Mouse (Mus musculus) liver, adult 2 months (tissue): Measurements from ENCODE around the gene Hrk. TPM values are rescaled to one million over a fixed set of nuclear protein-coding genes. Genes with fewer than 3 reads are reported as not detected.

ENCODE experiments used
- DNase-seq: peaks from one replicate; pipeline ENCODE4 v3.0.0-alpha.2; 2011; ENCODE audit warnings: low read depth, low spot score; ENCODE audit errors: extremely low read depth
- H3K27ac ChIP-seq: fragments of 200-500 bp; replicated peaks from 2 replicates; pipeline ENCODE4 v1.5.1; 2012; ENCODE audit warnings: low read depth, mild to moderate bottlenecking, control low read depth, inconsistent platforms, low read length; ENCODE audit not compliant: insufficient read depth
- H3K27me3 ChIP-seq: fragments of 200-500 bp; 2 replicates; pipeline ENCODE4 v1.6.1; 2012; ENCODE audit warnings: mild to moderate bottlenecking, moderate library complexity, low read length, inconsistent platforms; ENCODE audit not compliant: control insufficient read depth, insufficient read depth
- H3K36me3 ChIP-seq: fragments of 200-500 bp; 2 replicates; pipeline ENCODE4 v1.6.1; 2012; ENCODE audit warnings: low read length, inconsistent platforms; ENCODE audit not compliant: control insufficient read depth, insufficient read depth
- H3K4me1 ChIP-seq: fragments of 200-500 bp; 2 replicates; pipeline ENCODE4 v1.6.1; 2011; ENCODE audit warnings: low read length; ENCODE audit not compliant: control insufficient read depth, insufficient read depth
- H3K4me3 ChIP-seq: fragments of 200-500 bp; 2 replicates; pipeline ENCODE4 v1.5.1; 2011; ENCODE audit warnings: low read depth, mild to moderate bottlenecking, control low read depth, low read length, moderate library complexity; ENCODE audit not compliant: insufficient read depth
- H3K79me2 ChIP-seq: fragments of 200-500 bp; 2 replicates; pipeline ENCODE4 v1.6.1; 2012; ENCODE audit warnings: inconsistent platforms, mild to moderate bottlenecking, low read length, moderate library complexity; ENCODE audit not compliant: control insufficient read depth, insufficient read depth
- H3K9ac ChIP-seq: fragments of 200-500 bp; 2 replicates; pipeline ENCODE4 v1.6.1; 2012; ENCODE audit warnings: low read depth, mild to moderate bottlenecking, control low read depth, inconsistent platforms, low read length
- CTCF ChIP-seq: fragments of 200-500 bp; IDR thresholded peaks from 2 replicates; pipeline ENCODE4 v1.5.1; 2011; ENCODE audit warnings: low read depth, low read length, control low read depth
- POLR2A ChIP-seq: fragments of 200-500 bp; IDR thresholded peaks from 2 replicates; pipeline ENCODE4 v1.6.1; 2011; ENCODE audit warnings: low read length, control low read depth; ENCODE audit not compliant: insufficient read depth; ENCODE audit errors: extremely low read depth
- WGBS: fragments of 180-500 bp; shearing (Covaris S2); methylation state at CpG from one replicate; pipeline ENCODE4 v1.1.7; 2018; 5-methylcytosine and 5-hydroxymethylcytosine counted together
- polyA plus RNA-seq: library from polyadenylated mRNA; depleted of rRNA; stranded (reverse); fragments of >200 nt; gene quantifications from 2 replicates; pipeline ENCODE4 v1.2.3, GENCODE M21; 2012
- total RNA-seq: library from RNA; depleted of rRNA; stranded (reverse); fragments of >200 nt; gene quantifications from 2 replicates; pipeline ENCODE4 v1.2.3, GENCODE M21; 2014

The Hrk gene
- total and polyA plus RNA-seq, 2 experiments: 0.02 to 0.09 TPM

DNA sequence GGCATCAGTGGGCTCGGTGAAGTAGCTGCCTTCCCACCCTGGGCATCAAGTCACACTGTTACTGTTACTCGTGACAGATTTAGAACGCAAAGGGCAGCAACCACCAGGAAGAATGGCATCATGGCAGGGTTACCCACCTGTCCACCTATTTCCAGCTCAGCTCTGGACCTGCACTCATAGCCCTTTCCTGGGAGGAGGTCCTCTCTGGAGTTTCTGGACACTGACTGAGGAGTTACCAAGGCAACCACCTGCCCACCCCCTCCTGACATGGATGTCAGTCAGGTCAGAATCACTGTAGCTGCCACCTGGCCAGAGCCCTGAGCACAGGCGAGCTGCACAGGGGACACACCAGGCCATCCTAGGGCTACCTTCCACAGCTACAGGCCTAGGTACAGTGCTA is 37.8 kb upstream of the Hrk start:
- no peak for DNase-seq
- Histone ChIP-seq H3K27ac (no peak overlapping the region), H3K27me3 (no peaks in the 10 kb centered on the region), H3K4me3 (no peak overlapping the region), H3K4me1 (no peaks in the 10 kb centered on the region), H3K36me3 (peaks cover 7% of the 10 kb centered on the region; the same call in 1 of the 2 replicates), H3K9ac (no peak overlapping the region), H3K79me2 (no peaks in the 10 kb centered on the region; the same call in 1 of the 2 replicates)
- no peak for TF ChIP-seq CTCF
- TF ChIP-seq POLR2A: no peak
- 94% methylated on average over 4 of the region's 4 CpGs for WGBS

DNA sequence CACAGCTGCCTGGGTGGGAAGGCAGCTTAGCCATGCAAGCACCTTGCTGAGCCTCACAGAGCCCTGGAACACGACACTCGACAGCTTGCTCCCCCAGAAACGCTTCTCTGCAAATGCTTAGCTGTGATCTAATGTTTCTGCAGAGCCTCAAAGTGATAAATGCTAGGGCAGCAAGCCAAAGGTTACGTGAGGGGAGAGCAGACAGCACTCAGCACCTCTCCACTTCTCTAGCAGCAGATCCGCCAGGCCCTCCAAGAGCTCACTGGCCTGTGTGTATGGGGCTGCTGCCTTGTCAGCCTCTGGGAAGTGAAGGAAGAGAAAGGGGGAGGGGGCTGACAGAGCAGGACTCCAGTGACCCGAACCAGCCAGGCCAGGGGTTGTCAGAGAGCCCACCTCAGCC is 36.2 kb upstream of the Hrk start:
- Histone ChIP-seq H3K27ac (no peak overlapping the region), H3K4me1 (no peaks in the 10 kb centered on the region), H3K4me3 (no peak overlapping the region), H3K36me3 (peaks cover 7% of the 10 kb centered on the region; the same call in 1 of the 2 replicates), H3K79me2 (no peaks in the 10 kb centered on the region; the same call in 1 of the 2 replicates), H3K27me3 (no peaks in the 10 kb centered on the region), H3K9ac (no peak overlapping the region)
- DNase-seq: no peak
- 84% methylated on average over 6 of the region's 6 CpGs for WGBS
- no peak for TF ChIP-seq POLR2A
- no peak for TF ChIP-seq CTCF

- no peaks in the 10 kb centered on the region for H3K4me1 ChIP-seq
- 94% methylated on average over 9 of the region's 9 CpGs for WGBS
- no peaks in the 10 kb centered on the region; the same call in 1 of the 2 replicates for H3K79me2 ChIP-seq
- no peak overlapping the region for H3K4me3 ChIP-seq
- TF ChIP-seq CTCF (no peak), POLR2A (no peak)
- DNase-seq: no peak
- H3K36me3 ChIP-seq: peaks cover 7% of the 10 kb centered on the region; the same call in 1 of the 2 replicates
- no peak overlapping the region for H3K27ac ChIP-seq
- H3K27me3 ChIP-seq: no peaks in the 10 kb centered on the region
- H3K9ac ChIP-seq: no peak overlapping the region
These were observed 35.8 kb upstream of the Hrk start for GRCm38 (mm10) chr5:118128651-118129050.

DNA sequence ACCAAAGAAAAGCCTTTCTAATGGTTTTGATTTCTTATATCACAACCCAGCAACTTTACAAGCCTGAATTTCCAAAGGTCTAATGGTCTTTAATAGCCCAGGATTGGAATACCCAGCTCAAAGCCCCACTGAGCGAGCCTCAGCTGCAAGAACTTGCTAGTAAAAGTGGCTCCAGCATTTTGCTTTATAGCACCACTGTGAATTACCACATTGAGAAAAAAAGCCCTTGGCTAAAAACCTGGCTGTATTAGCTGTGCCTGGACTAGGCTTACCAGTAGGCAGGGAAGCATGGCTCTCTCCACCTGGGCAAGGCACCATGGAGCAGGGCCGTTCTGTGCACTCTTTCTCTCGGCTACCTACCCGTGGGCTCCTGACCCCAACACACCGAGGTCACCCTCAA is 28.1 kb upstream of the Hrk start:
- DNase-seq: no peak
- H3K4me3 ChIP-seq: no peak overlapping the region
- H3K79me2 ChIP-seq: peaks cover 6% of the 10 kb centered on the region; the same call in 1 of the 2 replicates
- no peak for TF ChIP-seq CTCF
- no peak for TF ChIP-seq POLR2A
- H3K27ac ChIP-seq: no peak overlapping the region
- no peak overlapping the region for H3K9ac ChIP-seq
- peaks cover 2% of the 10 kb centered on the region; the same call in 1 of the 2 replicates for H3K36me3 ChIP-seq
- 93% methylated on average over 5 of the region's 5 CpGs for WGBS
- no peaks in the 10 kb centered on the region for H3K27me3 ChIP-seq
- H3K4me1 ChIP-seq: no peaks in the 10 kb centered on the region

GRCm38 (mm10) chr5:118139630-118140029 is 24.8 kb upstream of the Hrk start:
- H3K4me1 ChIP-seq: no peaks in the 10 kb centered on the region; the same call in 1 of the 2 replicates
- H3K9ac ChIP-seq: no peak overlapping the region
- no peak for DNase-seq
- H3K79me2 ChIP-seq: peaks cover 6% of the 10 kb centered on the region; the same call in 1 of the 2 replicates
- 91% methylated on average over 8 of the region's 8 CpGs for WGBS
- H3K27me3 ChIP-seq: no peaks in the 10 kb centered on the region
- H3K27ac ChIP-seq: no peak overlapping the region
- H3K36me3 ChIP-seq: peaks cover 5% of the 10 kb centered on the region; the same call in 1 of the 2 replicates
- no peak overlapping the region for H3K4me3 ChIP-seq
- TF ChIP-seq POLR2A: no peak
- no peak for TF ChIP-seq CTCF

DNA sequence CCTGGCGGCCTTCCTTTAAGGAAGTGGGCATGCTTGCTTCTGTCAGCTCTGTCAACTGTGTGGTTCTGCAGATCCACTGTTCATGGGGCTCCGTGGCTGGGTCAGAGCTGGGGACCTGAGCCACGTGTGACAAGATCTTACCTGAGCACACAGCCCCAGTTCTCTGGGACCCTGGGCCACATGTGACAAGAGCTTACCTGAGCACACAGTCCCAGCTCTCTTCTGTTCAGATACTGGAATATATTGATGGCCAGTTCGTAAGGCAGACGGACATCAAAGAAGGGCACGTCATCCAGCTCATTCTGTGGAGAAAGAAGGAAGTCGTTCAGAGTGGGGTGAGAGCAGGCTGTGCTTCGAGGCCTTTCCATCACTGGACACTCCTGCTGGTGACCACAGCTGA is 22.0 kb upstream of the Hrk start:
- 92% methylated on average over 8 of the region's 8 CpGs for WGBS
- Histone ChIP-seq H3K27me3 (no peaks in the 10 kb centered on the region), H3K27ac (no peak overlapping the region)

More for the DNA sequence above, 22.0 kb upstream of the Hrk start:
- Histone ChIP-seq H3K79me2 (peaks cover 28% of the 10 kb centered on the region), H3K4me1 (no peaks in the 10 kb centered on the region; the same call in 1 of the 2 replicates), H3K4me3 (no peak overlapping the region), H3K9ac (no peak overlapping the region), H3K36me3 (peaks cover 5% of the 10 kb centered on the region; the same call in 1 of the 2 replicates)
- no peak for DNase-seq
- no peak for TF ChIP-seq CTCF
- no peak for TF ChIP-seq POLR2A
